Mouse (Mus musculus) kidney, embryonic 14.5 days (tissue): ENCODE results near the gene Cep350. TPM values are rescaled to one million over a fixed set of nuclear protein-coding genes. Genes with fewer than 3 reads are reported as not detected.

ENCODE experiments used
- ATAC-seq: fragments of 200-750 bp; cut with Nextera tagmentation; 2 replicates; pipeline ENCODE4 v1.8.0; 2017; ENCODE audit warnings: moderate number of reproducible peaks, mild to moderate bottlenecking, moderate TSS enrichment, moderate library complexity; ENCODE audit not compliant: low FRiP score, low TSS enrichment
- H3K27ac ChIP-seq: fragments of 300-500 bp; sonication (generic); 2 replicates; pipeline ENCODE4 v1.5.1; 2014; ENCODE audit warnings: low read depth, mild to moderate bottlenecking, low read length, moderate library complexity, mixed read lengths
- H3K27me3 ChIP-seq: fragments of 300-500 bp; sonication (generic); 2 replicates; pipeline ENCODE4 v1.6.1; 2014; ENCODE audit warnings: mild to moderate bottlenecking, low read length; ENCODE audit not compliant: control insufficient read depth, insufficient read depth
- H3K36me3 ChIP-seq: fragments of 300-500 bp; sonication (generic); 2 replicates; pipeline ENCODE4 v1.6.1; 2014; ENCODE audit warnings: low read length, mixed read lengths; ENCODE audit not compliant: control insufficient read depth, insufficient read depth
- H3K4me1 ChIP-seq: fragments of 300-500 bp; sonication (generic); 2 replicates; pipeline ENCODE4 v1.6.1; 2014; ENCODE audit warnings: low read length, mixed read lengths; ENCODE audit not compliant: control insufficient read depth, insufficient read depth
- H3K4me2 ChIP-seq: fragments of 300-500 bp; sonication (generic); replicated peaks from 2 replicates; pipeline ENCODE4 v1.6.1; 2014; ENCODE audit warnings: low read depth, mild to moderate bottlenecking, low read length
- H3K4me3 ChIP-seq: fragments of 300-500 bp; sonication (generic); 2 replicates; pipeline ENCODE4 v1.5.1; 2014; ENCODE audit warnings: mild to moderate bottlenecking, low read length
- H3K9ac ChIP-seq: fragments of 300-500 bp; sonication (generic); 2 replicates; pipeline ENCODE4 v1.6.1; 2014; ENCODE audit warnings: low read depth, mild to moderate bottlenecking, low read length, moderate library complexity
- H3K9me3 ChIP-seq: fragments of 300-500 bp; sonication (generic); 2 replicates; pipeline ENCODE4 v1.6.1; 2016; ENCODE audit warnings: low read length; ENCODE audit not compliant: control insufficient read depth
- WGBS: fragments of 180-500 bp; shearing (Covaris S2); extraction: QIAGEN DNeasy Blood & Tissue Kit; methylation state at CpG from one replicate; pipeline ENCODE4 v1.1.7; 2014; 5-methylcytosine and 5-hydroxymethylcytosine counted together
- polyA plus RNA-seq: library from polyadenylated mRNA; unstranded; fragments of >200 nt; fragmentation: Nextera tagmentation; extraction: Ambion mirVana; gene quantifications from 2 replicates; pipeline ENCODE4 v1.2.1, GENCODE M21; 2014

Gene Cep350
- polyA plus RNA-seq, 1 experiment from 2014 or later: 16.3 TPM

DNA sequence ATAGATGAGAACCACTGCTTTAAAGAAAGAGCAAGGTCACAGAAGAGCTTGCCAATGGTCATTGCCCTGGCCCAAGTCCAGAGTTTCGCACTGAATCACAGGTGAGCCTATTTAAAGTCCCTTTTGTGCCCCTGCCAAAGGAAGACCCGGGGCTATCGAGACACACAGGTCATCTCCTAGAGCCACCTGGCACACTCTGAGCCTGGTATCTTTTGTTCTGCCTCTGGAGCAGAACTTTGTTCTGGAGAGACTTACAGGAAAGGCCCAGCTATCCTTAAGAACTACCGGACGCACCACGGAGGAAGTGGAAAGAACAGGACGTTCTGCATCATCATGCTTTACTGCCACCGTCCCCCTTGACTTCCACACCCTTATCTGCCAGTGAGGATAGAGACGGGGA, 167.4 kb downstream of the Cep350 start:
- 89% methylated on average over 9 of the region's 9 CpGs for WGBS
- Histone ChIP-seq H3K27me3 (no peaks in the 10 kb centered on the region), H3K27ac (no peak overlapping the region), H3K4me1 (peaks cover under 1% of the 10 kb centered on the region; the same call in 1 of the 2 replicates), H3K9ac (no peak overlapping the region), H3K36me3 (peaks cover 7% of the 10 kb centered on the region; the same call in 1 of the 2 replicates), H3K9me3 (no peaks in the 10 kb centered on the region), H3K4me2 (no peak overlapping the region), H3K4me3 (no peak overlapping the region)
- ATAC-seq: no peak

DNA sequence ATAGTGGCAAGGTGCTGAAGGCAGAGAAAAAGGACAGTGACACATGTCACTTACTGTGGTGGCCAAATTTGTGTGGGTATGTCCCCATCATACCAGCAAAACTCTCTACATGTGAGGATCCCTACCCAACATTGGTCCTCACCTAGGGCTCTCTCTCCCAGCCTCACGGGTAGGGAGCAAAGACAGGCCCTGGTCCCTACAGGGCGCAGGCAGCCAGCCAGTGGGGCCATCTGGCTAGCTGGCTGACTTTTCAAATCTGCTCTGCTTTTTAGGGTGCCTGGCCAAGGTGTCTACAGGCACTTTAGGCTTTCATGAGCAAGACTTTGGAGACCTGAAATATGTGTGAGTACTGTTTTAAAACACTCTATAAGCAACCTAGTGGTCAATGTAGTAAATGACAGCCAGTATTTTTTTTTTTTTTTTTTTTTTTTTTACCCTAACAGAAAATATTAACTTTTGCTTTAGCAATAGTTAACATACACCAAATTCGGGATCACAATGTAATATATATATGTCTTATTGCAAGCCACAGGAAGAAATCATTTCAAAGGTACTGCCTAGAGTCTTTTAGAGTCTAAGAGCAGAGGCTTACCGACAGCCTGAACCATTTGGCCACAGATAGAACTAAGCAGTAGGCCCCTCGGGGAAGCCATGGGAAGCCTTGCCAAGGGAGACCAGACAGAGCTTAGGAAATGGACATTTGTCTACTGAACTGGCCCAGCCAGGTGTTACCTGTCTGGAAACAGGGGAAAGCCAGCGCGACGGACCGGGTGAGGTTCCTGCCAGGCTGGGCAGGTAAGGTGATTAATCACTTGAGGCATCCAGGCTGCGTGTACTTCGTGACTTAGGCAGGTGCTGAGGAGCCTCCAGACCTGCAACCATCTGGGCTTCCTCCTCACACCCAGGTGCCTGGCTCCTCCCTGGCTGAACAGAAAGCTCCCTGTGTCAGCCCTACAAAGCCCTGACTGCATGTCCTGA, 171.8 kb downstream of the Cep350 start:
- Histone ChIP-seq H3K27me3 (no peaks in the 10 kb centered on the region), H3K27ac (no peak overlapping the region), H3K9me3 (no peaks in the 10 kb centered on the region), H3K4me2 (no peak overlapping the region), H3K4me3 (no peak overlapping the region), H3K4me1 (no peaks in the 10 kb centered on the region), H3K9ac (no peak overlapping the region), H3K36me3 (peaks cover 7% of the 10 kb centered on the region; the same call in 1 of the 2 replicates)
- 71% methylated on average over 11 of the region's 11 CpGs for WGBS
- no peak for ATAC-seq

DNA sequence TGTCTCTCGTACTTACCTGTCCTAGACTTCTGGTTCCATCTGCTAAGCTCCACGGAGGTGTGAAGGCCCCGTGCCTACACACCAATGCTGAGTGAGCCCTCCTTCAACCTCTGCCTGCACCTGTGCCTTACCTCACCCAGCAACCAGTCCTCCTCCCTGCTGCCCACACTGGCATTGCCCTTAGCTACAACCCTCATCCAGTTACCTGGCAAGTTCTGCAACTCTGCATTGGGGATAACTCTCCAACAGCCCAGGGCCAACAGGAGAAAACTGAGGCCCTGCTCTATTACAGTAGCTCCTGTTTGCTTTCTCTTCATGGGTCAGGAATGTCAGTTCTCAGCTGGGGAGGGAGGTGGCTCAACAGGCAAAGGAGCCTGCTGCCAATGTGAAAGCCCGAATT, 175.1 kb downstream of the Cep350 start:
- H3K9me3 ChIP-seq: no peaks in the 10 kb centered on the region
- H3K9ac ChIP-seq: no peak overlapping the region
- no peaks in the 10 kb centered on the region for H3K4me1 ChIP-seq
- no peaks in the 10 kb centered on the region for H3K27me3 ChIP-seq
- ATAC-seq: no peak
- no peak overlapping the region for H3K4me2 ChIP-seq
- H3K27ac ChIP-seq: no peak overlapping the region
- 95% methylated on average over 4 of the region's 4 CpGs for WGBS
- H3K4me3 ChIP-seq: no peak overlapping the region
- peaks cover 15% of the 10 kb centered on the region; the same call in 1 of the 2 replicates for H3K36me3 ChIP-seq

DNA sequence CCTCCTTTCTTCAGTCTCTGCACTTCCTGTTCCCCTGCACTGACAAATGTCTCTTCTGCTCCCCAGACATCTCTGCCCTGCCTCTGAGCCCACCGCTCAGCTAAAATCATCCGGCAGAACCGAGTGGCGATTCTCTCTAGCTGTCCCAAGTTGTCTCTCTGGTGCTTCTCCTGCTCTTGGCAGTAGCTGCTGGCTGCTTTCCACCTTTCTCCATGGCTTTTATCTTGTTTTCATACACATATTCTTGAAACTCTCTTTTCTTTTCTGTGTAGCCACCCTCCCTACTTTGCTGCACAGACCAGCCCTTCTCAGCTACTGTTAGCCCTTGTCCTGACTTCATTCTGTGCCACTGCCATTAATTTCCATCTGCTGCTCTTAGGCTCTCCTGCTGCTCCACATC, 175.6 kb downstream of the Cep350 start:
- no peak overlapping the region for H3K27ac ChIP-seq
- no peaks in the 10 kb centered on the region for H3K4me1 ChIP-seq
- no peaks in the 10 kb centered on the region for H3K9me3 ChIP-seq
- no peaks in the 10 kb centered on the region for H3K27me3 ChIP-seq
- H3K9ac ChIP-seq: no peak overlapping the region
- no peak for ATAC-seq
- 86% methylated on average over 4 of the region's 4 CpGs for WGBS
- H3K4me2 ChIP-seq: no peak overlapping the region
- H3K4me3 ChIP-seq: no peak overlapping the region
- H3K36me3 ChIP-seq: peaks cover 16% of the 10 kb centered on the region

DNA sequence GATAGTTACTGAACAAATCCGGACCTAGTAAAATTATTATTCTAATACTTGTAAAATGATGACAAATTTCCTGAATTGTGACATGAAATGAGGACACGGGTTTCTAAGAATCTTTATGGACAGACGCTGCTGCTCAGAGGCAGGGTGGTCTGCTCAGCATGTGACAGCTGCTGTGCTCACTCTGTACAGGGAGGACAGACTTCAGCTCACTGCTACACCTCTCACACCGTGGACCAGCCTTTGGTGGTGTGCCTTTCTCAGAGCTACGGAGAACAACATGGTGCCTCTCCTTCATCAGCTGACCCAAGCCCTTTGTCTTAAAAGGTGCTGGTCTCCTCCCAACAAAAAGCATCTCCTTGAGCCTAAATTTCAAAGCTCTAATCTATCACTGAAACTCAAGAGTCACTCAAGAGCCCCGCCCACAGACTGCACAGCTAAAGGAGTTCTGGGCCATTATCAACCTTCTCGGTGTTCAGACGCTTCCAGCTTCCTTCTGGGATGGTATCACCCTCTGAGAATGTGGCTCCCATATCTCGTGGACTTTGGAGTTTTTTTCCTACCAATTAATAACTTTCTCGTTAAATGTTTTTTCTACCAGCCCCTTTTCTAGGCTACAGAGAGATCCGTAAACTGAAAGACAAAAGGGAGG, 176.2 kb downstream of the Cep350 start:
- no peak overlapping the region for H3K9ac ChIP-seq
- 83% methylated on average over 11 of the region's 11 CpGs for WGBS
- H3K27me3 ChIP-seq: no peaks in the 10 kb centered on the region
- H3K9me3 ChIP-seq: no peaks in the 10 kb centered on the region
- no peak for ATAC-seq
- H3K4me1 ChIP-seq: no peaks in the 10 kb centered on the region
- no peak overlapping the region for H3K27ac ChIP-seq
- H3K36me3 ChIP-seq: peaks cover 14% of the 10 kb centered on the region
- no peak overlapping the region for H3K4me3 ChIP-seq
- no peak overlapping the region for H3K4me2 ChIP-seq

DNA sequence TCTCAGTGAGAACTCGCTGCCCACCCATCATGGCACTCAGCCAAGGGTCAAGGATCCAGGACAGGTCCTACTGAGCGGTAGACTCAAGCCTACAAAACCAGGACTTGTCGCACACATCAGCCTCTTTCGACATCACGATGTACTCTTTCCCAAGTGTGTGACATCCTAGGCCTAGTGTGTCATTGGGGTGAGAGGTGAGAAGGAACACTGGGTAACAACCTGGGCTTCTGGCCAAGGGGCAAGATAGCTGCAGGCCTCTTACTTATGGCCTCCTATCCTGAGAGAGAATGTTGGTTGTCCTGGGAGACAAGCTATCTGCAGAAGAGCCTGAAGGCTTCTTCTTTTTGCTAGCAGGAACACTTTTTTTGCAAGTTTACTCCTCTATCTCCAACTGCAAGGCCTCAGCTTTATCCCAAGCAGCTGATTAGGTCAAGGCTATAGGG, 177.2 kb downstream of the Cep350 start:
- H3K4me2 ChIP-seq: no peak overlapping the region
- ATAC-seq: no peak

More for the DNA sequence above, 177.2 kb downstream of the Cep350 start:
- Histone ChIP-seq H3K36me3 (peaks cover 17% of the 10 kb centered on the region), H3K4me3 (no peak overlapping the region), H3K4me1 (no peaks in the 10 kb centered on the region), H3K9ac (no peak overlapping the region), H3K27me3 (no peaks in the 10 kb centered on the region), H3K9me3 (no peaks in the 10 kb centered on the region), H3K27ac (no peak overlapping the region)
- WGBS: 92% methylated on average over 5 of the region's 5 CpGs

Other genes with a start within 250 kb of the Cep350 start
- 0.08 TPM in 1 of 2 replicates, not detected in the other for gene Lhx4, start 221.6 kb downstream of the Cep350 start, polyA plus RNA-seq
- 11.0 and 13.5 TPM in 2 replicates for gene Qsox1, start 160.4 kb downstream of the Cep350 start, polyA plus RNA-seq
- gene Tor1aip2, start 62.1 kb upstream of the Cep350 start, polyA plus RNA-seq: 104 and 130 TPM in 2 replicates
- gene Tor1aip1, start 63.2 kb upstream of the Cep350 start, polyA plus RNA-seq: 50.5 and 51.1 TPM in 2 replicates
- gene Fam163a, start 231.8 kb upstream of the Cep350 start, polyA plus RNA-seq: 0.13 and 0.23 TPM in 2 replicates